Mouse (Mus musculus) liver, embryonic 13.5 days (tissue): ENCODE data around the gene Ubap2. TPM values are rescaled to one million over a fixed set of nuclear protein-coding genes. Genes with fewer than 3 reads are reported as not detected.

Experiments used
- ATAC-seq: fragments of 200-750 bp; cut with Nextera tagmentation; 2 replicates; pipeline ENCODE4 v1.8.0; 2017; ENCODE audit warnings: low read depth, mild to moderate bottlenecking, moderate number of reproducible peaks, moderate library complexity
- DNase-seq: peaks from one replicate; pipeline ENCODE4 v3.0.0; 2022
- H3K27ac ChIP-seq: fragments of 300-500 bp; sonication (generic); 2 replicates; pipeline ENCODE4 v1.5.1; 2015; ENCODE audit warnings: moderate library complexity, mild to moderate bottlenecking, inconsistent platforms
- H3K27me3 ChIP-seq: fragments of 300-500 bp; sonication (generic); 2 replicates; pipeline ENCODE4 v1.6.1; 2015; ENCODE audit warnings: mild to moderate bottlenecking, inconsistent platforms
- H3K36me3 ChIP-seq: fragments of 300-500 bp; sonication (generic); 2 replicates; pipeline ENCODE4 v1.6.1; 2015; ENCODE audit warnings: mild to moderate bottlenecking, inconsistent platforms
- H3K4me1 ChIP-seq: fragments of 300-500 bp; sonication (generic); replicated peaks from 2 replicates; pipeline ENCODE4 v1.6.1; 2015; ENCODE audit warnings: inconsistent platforms
- H3K4me2 ChIP-seq: fragments of 300-500 bp; sonication (generic); 2 replicates; pipeline ENCODE4 v1.6.1; 2015; ENCODE audit warnings: inconsistent platforms, mild to moderate bottlenecking, moderate library complexity
- H3K4me3 ChIP-seq: fragments of 300-500 bp; sonication (generic); replicated peaks from 2 replicates; pipeline ENCODE4 v1.5.1; 2015; ENCODE audit warnings: mild to moderate bottlenecking, inconsistent platforms
- H3K9ac ChIP-seq: fragments of 300-500 bp; sonication (generic); 2 replicates; pipeline ENCODE4 v1.6.1; 2015; ENCODE audit warnings: mild to moderate bottlenecking, inconsistent platforms
- H3K9me3 ChIP-seq: fragments of 300-500 bp; sonication (generic); replicated peaks from 2 replicates; pipeline ENCODE4 v1.6.1; 2016; ENCODE audit warnings: inconsistent platforms
- WGBS: fragments of 180-500 bp; shearing (Covaris S2); methylation state at CpG from one replicate; pipeline ENCODE4 v1.1.7; 2015; ENCODE audit not compliant: insufficient replicate concordance; 5-methylcytosine and 5-hydroxymethylcytosine counted together
- polyA plus RNA-seq: library from polyadenylated mRNA; unstranded; fragments of >200 nt; fragmentation: Nextera tagmentation; extraction: Ambion mirVana; gene quantifications from 2 replicates; pipeline ENCODE4 v1.2.1, GENCODE M21; 2015

Ubap2 gene
- polyA plus RNA-seq, 1 experiment from 2014 or later, result 25.2 TPM

DNA sequence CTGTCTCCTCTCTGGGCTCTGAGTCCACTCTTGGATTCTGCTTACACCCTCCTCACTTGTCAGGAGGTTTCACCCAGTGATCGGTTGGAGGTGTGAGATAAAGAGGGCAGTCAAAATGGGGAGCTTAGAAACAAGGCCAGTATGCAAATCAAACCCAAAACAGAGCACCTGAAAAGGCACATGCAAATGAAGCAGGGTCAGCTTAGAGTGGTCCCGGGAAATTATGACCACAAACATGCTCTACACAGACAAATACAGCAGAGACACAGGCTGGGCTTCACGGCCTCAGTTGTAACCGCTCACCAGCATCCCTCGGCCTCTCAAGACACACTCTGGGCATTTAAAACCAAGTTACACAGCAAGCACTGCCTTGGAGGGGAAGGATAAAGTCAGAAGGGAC is 24.0 kb upstream of the Ubap2 start:
- peaks cover 10% of the 10 kb centered on the region for H3K4me1 ChIP-seq
- H3K27ac ChIP-seq, result no peak overlapping the region
- no peak overlapping the region for H3K4me2 ChIP-seq
- H3K36me3 ChIP-seq, result peaks cover 99% of the 10 kb centered on the region
- no peak for ATAC-seq
- no peak for DNase-seq
- WGBS, result 87% methylated on average over 5 of the region's 5 CpGs
- no peaks in the 10 kb centered on the region for H3K9me3 ChIP-seq
- no peak overlapping the region for H3K4me3 ChIP-seq
- H3K9ac ChIP-seq, result no peak overlapping the region
- no peaks in the 10 kb centered on the region for H3K27me3 ChIP-seq

DNA sequence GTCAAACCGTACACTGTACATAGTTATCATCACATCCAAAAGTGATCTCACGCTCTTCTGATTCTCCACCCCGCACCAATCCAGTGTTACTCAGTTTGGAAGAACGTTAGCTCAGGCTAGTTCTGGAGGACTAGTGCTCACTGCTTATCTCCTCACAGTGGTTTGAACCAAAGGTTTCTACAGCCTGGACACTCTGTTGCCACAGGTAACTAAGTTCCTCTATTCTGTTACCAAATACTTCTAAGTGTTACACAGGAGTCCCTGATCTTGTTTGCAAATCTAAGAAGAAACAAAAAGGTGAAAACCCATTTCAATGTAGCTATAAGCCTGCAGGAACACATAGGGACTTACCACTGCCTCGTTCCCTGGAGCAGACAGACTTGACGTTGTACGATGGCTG is 21.0 kb upstream of the Ubap2 start:
- Histone ChIP-seq H3K27me3 (no peaks in the 10 kb centered on the region), H3K9ac (no peak overlapping the region), H3K4me1 (0 out of 2 replicates have a peak, but pooled peaks cover 5% of the 10 kb centered on the region), H3K27ac (no peak overlapping the region), H3K9me3 (no peaks in the 10 kb centered on the region), H3K4me3 (no peak overlapping the region), H3K4me2 (no peak overlapping the region), H3K36me3 (peaks cover 99% of the 10 kb centered on the region)
- DNase-seq (no peak), ATAC-seq (no peak)
- WGBS, result 90% methylated on average over 7 of the region's 7 CpGs

DNA sequence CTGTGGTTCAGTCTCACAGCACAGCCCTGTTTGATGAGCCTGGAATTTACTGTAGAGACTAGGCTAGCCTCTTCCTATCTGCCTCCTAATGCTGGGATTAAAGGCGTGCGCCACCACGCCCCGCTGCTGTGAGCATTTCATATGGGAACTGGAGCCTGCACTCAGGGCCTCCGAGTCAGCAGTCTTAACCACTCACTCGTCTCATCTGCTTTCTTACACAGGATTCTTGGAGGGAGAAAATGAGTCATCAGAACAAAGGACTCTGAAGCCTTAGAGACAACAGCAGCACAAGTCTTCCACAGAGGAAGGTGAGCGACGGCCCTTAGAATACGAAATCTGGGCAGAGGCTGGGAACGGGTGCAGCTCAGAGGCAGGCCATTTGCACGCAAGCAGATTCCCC is 20.6 kb upstream of the Ubap2 start:
- Histone ChIP-seq H3K9ac (no peak overlapping the region), H3K9me3 (no peaks in the 10 kb centered on the region), H3K27ac (no peak overlapping the region), H3K4me1 (0 out of 2 replicates have a peak, but pooled peaks cover 5% of the 10 kb centered on the region), H3K4me2 (no peak overlapping the region), H3K27me3 (no peaks in the 10 kb centered on the region), H3K4me3 (no peak overlapping the region), H3K36me3 (peaks cover 99% of the 10 kb centered on the region)
- DNase-seq, result no peak
- WGBS, result 90% methylated on average over 11 of the region's 11 CpGs
- no peak for ATAC-seq

DNA sequence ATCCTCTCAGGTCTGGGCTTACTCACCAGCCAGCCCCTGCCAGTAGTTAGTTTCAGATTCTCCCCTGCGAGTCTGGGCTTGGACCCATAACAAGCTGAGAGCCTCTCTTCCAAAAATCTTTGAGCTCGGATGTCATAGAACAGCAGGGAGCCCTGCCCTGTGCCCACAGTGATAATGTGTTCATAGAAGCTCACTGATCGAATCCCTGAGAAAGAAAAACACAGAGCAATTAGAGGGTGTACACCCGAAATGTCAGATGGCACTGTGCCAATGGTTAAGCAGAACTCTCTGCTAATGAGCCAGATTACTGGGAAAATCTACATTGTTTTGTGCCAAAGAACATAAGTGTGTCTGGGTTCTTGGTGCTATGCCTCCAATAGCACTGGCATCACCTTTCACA is 19.0 kb upstream of the Ubap2 start:
- no peak overlapping the region for H3K4me3 ChIP-seq
- DNase-seq (no peak), ATAC-seq (no peak)
- 0 out of 2 replicates have a peak, but pooled peaks cover 1% of the 10 kb centered on the region for H3K4me1 ChIP-seq
- no peak overlapping the region for H3K9ac ChIP-seq
- H3K9me3 ChIP-seq, result no peaks in the 10 kb centered on the region
- no peak overlapping the region for H3K4me2 ChIP-seq
- no peak overlapping the region for H3K27ac ChIP-seq
- peaks cover 94% of the 10 kb centered on the region for H3K36me3 ChIP-seq
- no peaks in the 10 kb centered on the region for H3K27me3 ChIP-seq
- 86% methylated on average over 4 of the region's 4 CpGs for WGBS

DNA sequence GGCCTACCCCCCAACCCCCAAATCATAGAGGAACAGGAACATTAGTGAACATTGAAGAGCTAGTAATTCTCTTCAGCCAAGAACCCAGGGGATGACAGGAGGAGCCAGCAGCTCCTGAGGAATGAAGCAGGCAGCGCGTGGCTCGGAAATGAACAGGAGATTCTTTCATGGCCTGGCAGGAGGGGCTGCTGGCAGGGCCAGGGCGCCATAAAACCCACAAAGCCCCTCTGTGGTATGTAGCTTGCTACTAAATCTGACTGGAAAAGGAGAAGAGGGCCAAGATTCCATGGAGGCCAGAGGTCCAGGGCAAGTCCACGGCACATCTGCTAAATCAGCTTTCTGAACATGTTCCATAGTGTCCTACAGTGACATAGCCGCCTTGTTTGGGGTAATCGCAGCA is 14.9 kb upstream of the Ubap2 start:
- Histone ChIP-seq H3K4me3 (no peak overlapping the region), H3K36me3 (peaks cover 54% of the 10 kb centered on the region), H3K27ac (0 out of 2 replicates have a peak overlapping the region, but pooled peaks have one; percentile 15), H3K9me3 (no peaks in the 10 kb centered on the region), H3K4me2 (no peak overlapping the region), H3K9ac (no peak overlapping the region), H3K4me1 (no peaks in the 10 kb centered on the region), H3K27me3 (no peaks in the 10 kb centered on the region)
- ATAC-seq (no peak), DNase-seq (no peak)
- WGBS, result 89% methylated on average over 7 of the region's 7 CpGs

DNA sequence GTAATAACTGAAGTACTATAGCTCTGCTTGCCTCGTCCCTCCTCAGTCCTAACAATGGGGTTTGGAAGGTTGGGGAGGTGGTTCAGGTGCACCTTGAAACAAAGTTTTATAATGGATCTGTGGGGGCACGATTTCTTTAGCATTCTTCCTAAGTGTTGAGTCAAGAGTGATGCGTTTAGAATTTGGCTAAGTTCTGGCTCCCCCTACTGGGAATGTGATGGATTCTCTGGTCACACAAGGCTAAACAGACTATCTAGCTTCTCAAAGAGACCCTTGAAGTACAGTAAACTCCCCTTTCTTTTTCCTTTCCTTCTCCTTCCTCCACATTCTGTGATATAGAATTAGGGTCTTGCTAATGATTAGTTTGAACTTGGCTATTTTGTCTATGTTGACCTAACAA is 11.5 kb upstream of the Ubap2 start:
- Histone ChIP-seq H3K4me3 (no peak overlapping the region), H3K27ac (no peak overlapping the region), H3K9me3 (no peaks in the 10 kb centered on the region), H3K4me2 (no peak overlapping the region), H3K27me3 (no peaks in the 10 kb centered on the region), H3K9ac (no peak overlapping the region), H3K4me1 (no peaks in the 10 kb centered on the region), H3K36me3 (peaks cover 20% of the 10 kb centered on the region)
- peak; percentile 21 for DNase-seq
- no peak for ATAC-seq
- WGBS, result 10% methylated on average over 3 of the region's 3 CpGs

DNA sequence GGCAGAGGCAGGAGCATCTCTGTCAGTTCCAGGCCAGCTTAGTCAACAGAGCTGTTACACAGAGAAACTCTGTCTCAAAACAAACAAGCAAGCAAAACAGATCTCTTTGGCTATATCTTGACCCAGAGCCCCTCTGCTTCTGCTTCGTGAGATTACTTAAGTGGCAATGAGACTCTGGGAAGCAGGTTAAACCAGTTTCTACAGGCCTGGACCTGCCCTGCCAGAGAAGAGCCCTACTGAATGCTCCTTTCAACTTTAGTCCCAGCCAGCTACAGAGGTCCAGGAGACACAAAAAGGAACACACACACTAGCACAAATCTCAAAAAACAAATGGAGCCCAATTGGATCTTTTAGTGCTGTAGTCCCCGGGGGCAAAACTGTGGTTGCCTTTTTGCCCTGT is 9.1 kb upstream of the Ubap2 start:
- no peak overlapping the region for H3K4me3 ChIP-seq
- no peaks in the 10 kb centered on the region for H3K36me3 ChIP-seq
- no peak for ATAC-seq
- H3K27ac ChIP-seq, result no peak overlapping the region
- H3K9me3 ChIP-seq, result no peaks in the 10 kb centered on the region
- H3K9ac ChIP-seq, result no peak overlapping the region
- no peaks in the 10 kb centered on the region for H3K27me3 ChIP-seq
- no peak for DNase-seq
- H3K4me1 ChIP-seq, result no peaks in the 10 kb centered on the region
- no peak overlapping the region for H3K4me2 ChIP-seq
- WGBS, result 74% methylated on average over 2 of the region's 2 CpGs

DNA sequence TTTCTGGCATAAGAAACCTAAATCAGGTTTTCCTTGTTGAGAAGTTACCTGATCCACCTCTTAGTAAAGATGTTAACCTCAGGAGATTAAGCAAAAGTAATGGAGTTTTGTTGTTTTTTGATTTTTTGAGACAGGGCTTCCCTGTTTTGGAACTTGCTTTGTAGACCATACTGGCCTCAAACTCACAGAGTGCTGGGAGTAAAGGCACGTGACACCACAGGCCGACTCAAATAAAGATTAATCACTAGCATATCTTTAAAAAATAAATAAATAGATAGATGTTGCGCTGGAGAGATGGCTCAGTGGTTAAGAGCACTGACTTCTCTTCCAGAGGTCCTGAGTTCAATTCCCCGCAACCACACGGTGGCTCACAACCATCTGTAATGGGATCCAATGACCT is 983 bp upstream of the Ubap2 start:
- peak overlapping the region; percentile 92 for H3K27ac ChIP-seq
- H3K4me2 ChIP-seq, result peak overlapping the region; percentile 87
- H3K27me3 ChIP-seq, result no peaks in the 10 kb centered on the region
- peak overlapping the region; percentile 85 for H3K4me3 ChIP-seq
- ATAC-seq, result no peak
- peaks cover 40% of the 10 kb centered on the region for H3K4me1 ChIP-seq
- peaks cover 4% of the 10 kb centered on the region for H3K36me3 ChIP-seq
- no peak for DNase-seq
- WGBS, result 69% methylated on average over 5 of the region's 5 CpGs
- peak overlapping the region; percentile 92 for H3K9ac ChIP-seq
- H3K9me3 ChIP-seq, result no peaks in the 10 kb centered on the region

DNA sequence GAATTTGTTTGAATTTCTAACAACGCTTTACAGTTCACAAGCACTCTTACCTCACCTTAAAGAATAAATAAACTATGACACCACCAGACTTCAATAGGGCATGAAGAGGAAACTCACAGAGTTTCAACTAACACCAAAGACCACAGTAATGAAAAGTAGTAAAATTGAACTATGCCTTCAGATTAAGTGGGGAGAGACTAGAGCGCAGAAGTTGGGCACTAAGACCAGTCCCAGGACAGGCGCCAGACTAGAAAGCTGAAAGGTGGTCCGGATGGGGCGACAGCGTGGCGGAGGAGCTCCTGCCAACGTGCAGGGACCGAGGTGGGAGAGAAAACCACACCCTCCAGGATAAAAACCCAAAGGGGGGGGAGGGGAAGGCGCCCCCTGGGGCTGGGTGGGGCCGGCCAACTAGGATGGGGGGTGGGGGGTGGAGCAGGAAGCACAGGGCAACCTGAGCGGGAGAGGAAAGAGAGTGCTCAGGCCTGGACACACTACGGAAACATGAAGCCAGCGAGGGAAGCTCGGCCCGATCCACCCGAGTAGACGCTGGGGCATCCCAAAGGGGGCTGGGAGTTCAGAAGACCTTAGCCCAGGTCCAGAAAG is 466 bp downstream of the Ubap2 start:
- Histone ChIP-seq H3K27me3 (no peaks in the 10 kb centered on the region), H3K4me2 (peak overlapping the region; percentile 87), H3K9me3 (no peaks in the 10 kb centered on the region), H3K4me1 (peaks cover 50% of the 10 kb centered on the region), H3K9ac (peak overlapping the region; percentile 92), H3K36me3 (peaks cover 18% of the 10 kb centered on the region), H3K4me3 (peak overlapping the region; percentile 85), H3K27ac (peak overlapping the region; percentile 92)
- peak; percentile 65 for ATAC-seq
- WGBS, result under 1% methylated on average over 18 of the region's 18 CpGs
- DNase-seq, result peak; percentile 40

DNA sequence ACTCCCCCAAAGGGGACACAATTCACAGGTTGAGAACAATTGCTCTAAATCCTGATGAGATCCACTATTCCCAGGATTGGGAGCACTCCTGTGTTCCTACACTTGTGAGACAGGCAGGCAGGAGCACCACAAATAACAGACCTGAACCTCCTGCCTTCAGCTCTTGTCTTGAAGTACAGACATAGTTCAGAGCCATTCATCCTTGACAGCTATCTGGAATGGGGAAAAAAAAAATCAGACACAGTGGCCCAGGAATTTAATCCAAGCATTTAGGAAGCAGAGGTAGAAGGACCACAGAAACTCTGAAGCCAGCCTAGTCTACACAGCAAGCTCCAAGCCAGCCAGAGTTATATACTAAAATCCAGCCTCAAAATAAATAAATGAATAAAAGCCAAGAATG is 6.8 kb downstream of the Ubap2 start:
- Histone ChIP-seq H3K27ac (0 out of 2 replicates have a peak overlapping the region, but pooled peaks have one; percentile 24), H3K9me3 (no peaks in the 10 kb centered on the region), H3K4me1 (peaks cover 41% of the 10 kb centered on the region), H3K27me3 (no peaks in the 10 kb centered on the region), H3K36me3 (peaks cover 64% of the 10 kb centered on the region), H3K4me2 (no peak overlapping the region), H3K9ac (no peak overlapping the region), H3K4me3 (no peak overlapping the region)
- no peak for DNase-seq
- no peak for ATAC-seq

DNA sequence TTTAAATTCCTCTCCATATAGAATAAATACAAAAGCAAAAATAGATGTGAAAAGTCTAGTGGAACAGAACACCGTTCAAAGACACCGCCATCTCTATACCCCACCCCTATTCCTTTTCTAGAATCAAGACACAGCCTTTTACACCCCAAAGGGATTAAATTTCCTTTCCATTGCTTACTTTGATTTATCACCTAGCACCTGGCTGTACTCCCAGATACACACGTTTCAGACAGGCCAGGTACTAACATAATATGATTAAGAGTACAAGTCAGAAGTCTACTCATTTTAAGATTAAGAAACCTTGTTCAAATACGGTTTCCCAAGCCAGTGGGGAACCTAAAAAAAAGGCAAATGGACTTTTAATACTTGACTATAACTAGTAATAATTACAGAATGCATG is 8.6 kb downstream of the Ubap2 start:
- H3K9me3 ChIP-seq, result no peaks in the 10 kb centered on the region
- 80% methylated on average over 4 of the region's 4 CpGs for WGBS
- H3K27ac ChIP-seq, result no peak overlapping the region
- DNase-seq (no peak), ATAC-seq (no peak)
- peaks cover 76% of the 10 kb centered on the region for H3K36me3 ChIP-seq
- no peaks in the 10 kb centered on the region for H3K27me3 ChIP-seq
- no peak overlapping the region for H3K9ac ChIP-seq
- no peak overlapping the region for H3K4me3 ChIP-seq
- H3K4me1 ChIP-seq, result peaks cover 27% of the 10 kb centered on the region
- H3K4me2 ChIP-seq, result no peak overlapping the region

DNA sequence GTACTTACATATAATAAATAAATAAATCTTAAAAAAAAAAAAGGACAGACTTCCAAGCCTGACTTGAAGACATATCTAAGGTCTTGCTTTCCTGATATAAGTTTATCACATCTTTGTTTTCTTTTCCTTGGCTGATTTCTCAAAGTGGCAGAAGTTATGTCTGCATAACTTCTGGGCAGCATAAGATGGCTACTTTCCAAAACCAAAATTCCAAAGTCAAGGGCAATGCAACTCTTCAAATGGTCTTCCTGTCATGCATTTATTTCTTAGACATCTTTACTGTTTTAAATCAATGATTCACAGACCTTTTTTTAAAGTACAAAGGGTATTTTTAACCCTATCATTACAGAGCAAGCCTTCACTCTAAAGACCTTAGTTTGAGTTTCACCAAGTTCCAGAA is 14.3 kb downstream of the Ubap2 start:
- peaks cover 34% of the 10 kb centered on the region for H3K36me3 ChIP-seq
- H3K4me2 ChIP-seq, result no peak overlapping the region
- H3K9ac ChIP-seq, result no peak overlapping the region
- H3K27me3 ChIP-seq, result no peaks in the 10 kb centered on the region
- H3K9me3 ChIP-seq, result no peaks in the 10 kb centered on the region
- H3K4me1 ChIP-seq, result peaks cover 25% of the 10 kb centered on the region
- no peak for ATAC-seq
- DNase-seq, result no peak
- H3K4me3 ChIP-seq, result no peak overlapping the region
- H3K27ac ChIP-seq, result no peak overlapping the region
